Mouse (Mus musculus) 3T3-L1 (cell line): Measurements from ENCODE around the gene Ms4a5.
"Not testable (repeated sequence)": the region's sequence is repeated elsewhere in the genome, so short reads cannot be mapped to it uniquely, and the experiment has no call there.

ENCODE experiments used
- DNase-seq: peaks from one replicate; pipeline ENCODE4 v3.0.0-alpha.2; 2015; ENCODE audit warnings: low read depth, low spot score

The Ms4a5 gene

DNA sequence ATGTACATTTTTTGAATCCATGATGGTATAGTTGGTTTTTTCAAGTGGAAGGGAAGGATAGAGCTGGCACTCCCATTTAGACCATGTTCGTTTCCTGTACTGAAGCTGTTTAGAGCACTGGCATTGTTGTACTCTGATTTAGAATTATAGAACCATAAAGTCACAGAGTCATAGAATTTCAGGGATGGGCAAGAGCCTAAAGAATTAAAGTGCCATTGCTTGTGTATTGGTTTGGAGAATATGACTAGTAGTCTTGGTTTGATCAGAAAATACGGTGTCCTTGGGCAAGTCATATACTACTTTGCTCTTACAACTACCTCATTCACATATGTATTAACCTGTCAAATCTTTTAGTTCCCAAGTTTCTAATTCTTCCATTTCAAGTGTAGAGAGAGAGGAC is at the start of gene Ms4a5:
TSS of gene Ms4a5 (minus strand) at position 101 of the 400 bp plus-strand sequence.
- no peak for DNase-seq

DNA sequence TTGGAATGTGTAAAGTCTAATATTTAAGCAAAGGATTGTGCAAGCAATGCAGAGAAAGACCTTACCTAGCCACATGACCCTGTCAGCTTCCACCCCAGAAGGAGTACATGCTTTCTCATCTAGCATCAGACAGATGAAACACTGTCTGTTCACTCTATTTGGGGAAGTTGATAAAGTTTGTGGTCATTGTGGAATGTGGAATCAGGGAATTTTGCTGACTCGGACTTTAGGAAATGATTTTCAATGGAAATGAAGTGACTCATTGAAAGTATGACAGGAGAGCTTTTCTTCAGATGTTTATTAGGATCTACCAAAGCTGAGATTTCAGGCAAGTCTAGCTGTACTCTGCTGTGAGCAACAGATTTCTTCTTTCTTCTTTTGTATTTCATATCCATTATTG is 37.5 kb upstream of the Ms4a5 start:
- DNase-seq = peak; percentile 35

DNA sequence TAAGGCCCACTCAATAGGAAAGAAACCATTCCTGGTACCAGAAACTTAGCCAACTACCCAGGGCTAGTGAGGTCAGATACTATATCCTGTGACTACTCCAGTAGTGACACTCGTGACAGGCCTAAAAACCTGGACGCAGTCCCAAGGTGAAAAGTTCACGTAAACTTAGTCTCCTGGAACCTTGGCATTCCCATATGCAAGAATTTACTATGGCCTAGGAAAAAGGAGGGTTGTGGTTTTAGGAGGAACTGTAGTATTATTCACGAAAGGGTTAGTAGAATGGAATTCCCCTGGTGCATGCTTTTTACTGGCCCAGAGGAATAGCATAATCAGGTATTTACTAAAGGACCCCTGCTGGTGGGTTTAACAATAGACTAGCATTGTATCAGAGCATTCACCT is 33.1 kb upstream of the Ms4a5 start:
- DNase-seq = no peak

DNA sequence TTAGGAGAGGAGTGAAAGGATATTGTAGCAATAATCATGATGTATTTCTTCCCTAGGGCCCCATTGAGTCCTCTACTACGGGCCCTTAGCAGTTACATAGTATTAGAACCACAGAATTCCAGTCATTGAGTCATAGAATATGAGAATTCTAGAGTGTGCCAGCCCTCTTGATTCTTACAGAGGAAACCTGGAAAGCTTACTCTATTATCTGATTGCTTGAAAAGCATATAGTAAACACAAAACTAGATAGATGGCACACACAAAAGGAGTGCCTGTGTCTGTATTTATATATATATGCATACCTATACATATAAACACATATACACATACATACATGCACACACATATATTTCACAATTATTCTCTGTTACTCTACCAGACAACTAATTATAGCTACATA is 30.7 kb upstream of the Ms4a5 start, which contains the start of gene Ms4a14:
TSS of gene Ms4a14 (minus strand) at position 101 of the 400 bp plus-strand sequence.
- no peak for DNase-seq

DNA sequence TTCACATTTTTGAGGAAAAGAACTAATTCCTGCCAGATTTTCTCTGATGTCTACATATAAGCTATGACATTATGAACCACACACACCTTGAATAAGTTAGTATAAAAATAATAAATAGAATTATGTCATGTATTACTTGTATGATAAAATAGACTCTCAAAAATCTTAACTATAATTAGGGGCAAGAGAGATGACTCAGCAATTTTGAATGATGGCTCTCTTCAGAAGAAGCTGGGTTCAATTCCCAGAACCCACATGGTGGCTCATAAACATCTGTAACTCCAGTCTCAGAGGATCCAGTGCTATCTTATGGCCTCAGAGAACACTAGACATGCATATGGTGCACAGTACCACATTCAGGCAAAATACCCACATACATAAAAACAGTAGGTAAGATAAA is 25.2 kb upstream of the Ms4a5 start:
- no peak for DNase-seq

DNA sequence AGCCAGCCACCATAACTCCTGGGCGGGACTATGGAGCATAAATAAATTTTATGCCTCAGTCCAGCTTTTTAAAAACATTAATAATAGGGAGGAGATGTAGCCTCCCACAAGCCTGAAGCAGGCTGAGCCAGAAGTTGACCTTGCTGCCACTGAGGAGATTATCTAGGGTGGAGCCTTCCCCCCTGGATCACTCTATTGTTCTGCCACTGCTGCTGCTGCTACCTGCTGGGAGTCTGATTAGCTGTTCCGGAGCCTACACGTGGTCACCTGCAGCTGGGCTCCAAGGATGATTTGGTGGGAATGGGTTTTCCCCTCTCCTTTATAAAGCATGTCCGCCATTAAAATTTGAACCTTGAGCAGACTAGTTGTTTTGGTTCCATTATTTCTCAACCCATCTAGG is 15.9 kb upstream of the Ms4a5 start:
- DNase-seq = not testable (repeated sequence)

DNA sequence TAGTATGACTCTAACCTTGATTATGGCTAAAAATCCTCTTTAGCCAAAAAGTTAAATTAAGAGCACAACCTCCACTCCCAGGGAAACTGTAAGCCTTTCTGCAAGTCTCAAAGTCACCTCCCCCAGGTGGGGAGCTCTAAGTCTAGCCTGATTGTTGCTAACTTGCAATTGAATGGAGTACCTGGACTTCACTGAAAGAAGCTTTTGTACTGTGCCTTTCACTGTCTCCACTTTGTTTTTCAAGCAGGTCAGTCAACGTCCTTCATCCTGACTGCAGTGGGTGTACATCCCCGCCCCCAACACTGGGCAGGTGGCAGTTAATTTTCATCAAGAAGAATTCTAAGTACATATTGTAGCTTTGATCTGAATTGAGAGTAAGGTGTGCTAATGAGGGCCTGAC is 15.3 kb upstream of the Ms4a5 start:
- no peak for DNase-seq

DNA sequence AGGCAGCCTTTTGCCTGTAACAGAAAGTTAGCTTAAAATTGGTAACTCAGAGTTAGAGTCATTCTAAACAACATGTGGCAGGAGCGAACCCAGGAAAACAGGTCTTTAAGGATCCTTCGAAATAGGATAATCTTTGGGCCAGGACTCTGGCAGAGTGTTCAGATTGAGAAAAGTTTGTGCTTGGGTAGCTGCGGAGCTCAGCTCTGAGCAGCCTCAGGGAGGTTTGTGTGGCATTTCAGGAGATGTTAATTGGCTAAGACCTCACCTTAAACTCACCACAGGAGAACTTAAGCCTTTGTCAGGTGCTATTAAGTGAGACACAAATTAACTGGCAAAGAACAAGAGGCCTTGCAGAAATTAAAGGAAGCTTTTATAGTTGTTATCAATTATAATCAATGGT is 9.9 kb upstream of the Ms4a5 start:
- not testable (repeated sequence) for DNase-seq

DNA sequence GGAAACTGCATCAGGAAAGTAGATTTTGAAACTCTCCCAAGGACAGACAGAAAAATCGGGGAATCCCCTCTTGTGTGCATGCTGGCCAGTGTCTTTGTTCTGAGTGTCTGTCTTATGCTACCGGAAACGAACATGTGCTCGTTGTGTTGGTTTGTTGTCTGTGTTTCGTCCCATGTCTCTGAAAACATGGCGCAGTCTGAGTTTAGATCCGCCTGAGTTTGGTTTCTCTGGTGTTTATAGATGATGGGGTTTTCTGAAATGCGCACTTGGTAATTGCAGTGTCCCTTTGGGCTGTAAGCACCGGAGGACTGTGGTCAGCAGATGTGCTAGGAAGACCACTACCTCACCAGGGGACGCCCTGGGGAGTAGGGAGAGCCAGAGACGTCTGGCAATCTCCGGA is 9.3 kb upstream of the Ms4a5 start:
- DNase-seq = no peak

DNA sequence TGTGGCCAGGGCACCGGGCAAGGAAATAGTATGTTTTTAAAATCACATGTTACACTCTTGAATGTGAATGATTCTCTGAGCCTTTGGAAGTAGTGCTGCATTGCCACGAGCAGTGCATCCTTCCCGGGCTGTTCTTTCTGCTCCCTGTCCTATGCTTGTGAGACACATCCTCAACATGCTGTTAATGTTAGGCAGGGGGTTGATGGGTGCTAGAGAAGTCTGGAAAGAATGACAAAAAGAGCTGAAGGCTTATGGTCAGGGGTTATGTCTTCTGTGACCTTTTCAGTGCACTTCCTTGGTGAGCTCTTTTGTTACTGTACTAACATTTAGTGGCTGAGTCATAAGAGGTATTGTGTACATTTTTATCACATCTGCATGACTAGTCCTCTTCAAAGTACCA is 3.5 kb downstream of the Ms4a5 start:
- DNase-seq = no peak

DNA sequence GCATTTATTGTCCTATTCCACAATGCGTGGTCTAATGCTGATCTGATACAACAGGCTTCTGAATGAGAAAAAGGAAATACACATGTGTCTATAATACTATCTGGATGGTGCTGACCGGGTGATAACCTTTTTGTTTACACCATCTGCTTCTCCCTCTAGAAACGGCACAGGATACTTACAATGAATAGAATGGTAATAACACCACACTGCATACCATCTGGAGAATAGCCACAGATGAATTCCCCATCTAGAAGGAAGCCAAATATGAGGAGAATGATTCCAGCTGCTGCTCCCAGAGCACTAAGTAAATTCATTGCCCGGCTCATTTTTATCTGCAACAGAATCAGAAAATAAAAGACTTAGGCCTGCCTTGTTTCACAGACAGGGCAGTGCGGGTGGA is 7.2 kb downstream of the Ms4a5 start:
- DNase-seq = no peak

DNA sequence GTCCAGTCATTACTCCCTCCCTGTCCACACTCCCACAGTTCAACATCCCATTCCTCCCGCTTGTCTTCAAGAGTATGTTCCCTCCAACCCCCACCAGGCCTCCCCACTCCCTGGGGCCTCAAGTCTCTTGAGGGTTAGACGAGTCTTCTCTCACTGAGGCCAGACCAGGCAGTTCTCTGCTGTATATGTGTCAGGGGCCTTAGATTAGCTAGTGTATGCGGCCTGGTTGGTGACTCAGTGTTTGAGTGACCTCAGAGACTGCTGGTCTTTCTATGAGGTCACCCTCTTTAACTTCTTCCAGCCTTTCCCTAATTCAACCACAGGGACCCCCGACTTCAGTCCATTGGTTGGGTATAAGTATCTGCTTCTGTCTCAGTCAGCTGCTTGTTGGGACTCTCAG is 16.7 kb downstream of the Ms4a5 start:
- no peak for DNase-seq

DNA sequence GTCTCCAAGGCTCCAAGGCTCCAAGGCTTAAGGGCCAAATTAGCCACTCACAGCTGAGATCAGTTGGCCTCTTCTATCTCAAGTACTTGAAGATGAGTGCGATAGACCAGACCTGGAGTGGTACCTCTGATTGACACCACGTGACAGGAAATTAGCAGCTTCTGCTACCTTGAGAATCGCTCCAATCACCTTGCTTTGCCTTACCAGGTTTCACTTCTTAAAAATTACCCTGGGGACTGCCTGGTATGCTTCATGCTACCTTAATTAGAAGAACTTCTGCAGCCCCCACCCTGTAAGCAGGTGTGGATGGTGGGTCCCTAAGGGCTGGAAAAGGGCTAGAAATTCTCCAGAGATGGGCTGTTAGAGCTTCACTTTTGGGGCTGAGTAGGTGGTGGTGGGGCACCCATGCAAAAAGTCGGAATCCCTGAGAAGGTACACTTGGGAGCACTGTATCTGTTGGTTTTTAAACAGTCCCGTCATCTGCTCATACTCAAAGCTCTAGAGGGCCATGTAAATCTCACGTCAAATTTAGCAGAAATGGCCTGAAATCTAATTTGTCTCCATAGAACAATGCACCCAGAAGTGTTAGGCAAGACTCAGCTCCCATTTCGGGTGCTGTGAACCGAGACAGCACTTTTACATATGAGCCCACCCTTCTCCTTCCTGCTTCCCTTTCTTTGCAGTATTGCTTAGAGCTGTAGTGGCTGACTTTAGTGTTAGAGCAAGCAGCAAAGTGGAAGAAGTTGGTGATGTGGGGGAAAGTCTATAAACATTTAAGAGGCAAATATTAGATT is 17.4 kb downstream of the Ms4a5 start, which contains the start of gene Ms4a1:
TSS of gene Ms4a1 (minus strand) at position 190 of the 794 bp plus-strand sequence.
- no peak for DNase-seq

DNA sequence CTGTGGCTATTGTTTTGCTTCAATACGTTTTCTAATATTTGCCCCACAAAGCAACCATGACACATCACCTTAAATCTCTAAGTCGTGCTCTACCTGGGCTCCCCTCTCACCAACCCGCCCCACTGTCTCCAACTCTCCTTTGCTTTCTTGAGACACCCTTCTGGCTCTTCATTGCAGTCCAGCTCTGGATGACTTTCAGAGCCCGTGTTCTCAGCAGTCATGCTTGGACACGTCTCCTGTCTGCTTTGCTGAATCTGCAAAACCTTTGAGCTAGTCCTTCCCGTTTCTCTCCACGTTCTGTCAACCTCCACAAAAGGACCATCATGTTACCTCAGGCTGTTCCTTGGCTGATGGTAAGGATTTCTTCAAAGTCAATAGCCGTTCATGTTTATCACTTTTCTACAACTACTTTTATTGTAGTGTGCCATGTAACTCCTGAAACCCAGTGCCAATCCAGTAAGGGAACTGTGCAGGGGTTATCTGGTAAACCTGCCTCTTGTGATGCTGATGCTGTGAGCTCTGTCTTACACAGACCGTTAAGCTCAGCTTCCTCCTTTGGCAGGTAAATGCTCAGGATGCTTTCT is 19.0 kb downstream of the Ms4a5 start:
- no peak for DNase-seq

DNA sequence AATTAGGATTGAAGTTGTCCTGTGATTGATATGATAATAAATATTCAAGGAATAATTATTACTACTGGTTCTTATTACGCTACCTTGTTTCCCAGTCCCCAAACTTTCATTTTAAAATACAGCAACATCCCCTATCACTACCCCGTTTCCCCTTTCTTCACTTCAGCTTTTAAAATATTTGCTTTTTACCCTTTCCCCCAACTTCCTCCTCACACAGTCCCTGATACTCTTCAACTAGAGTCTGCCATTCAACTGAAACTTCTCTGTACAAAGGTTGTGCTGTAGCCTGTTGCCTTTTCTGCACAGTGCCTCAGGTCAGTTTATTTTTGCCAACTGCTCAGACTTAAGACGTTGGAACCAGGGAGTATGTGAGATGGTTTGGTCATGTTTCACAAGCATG is 20.1 kb downstream of the Ms4a5 start:
- DNase-seq = no peak

DNA sequence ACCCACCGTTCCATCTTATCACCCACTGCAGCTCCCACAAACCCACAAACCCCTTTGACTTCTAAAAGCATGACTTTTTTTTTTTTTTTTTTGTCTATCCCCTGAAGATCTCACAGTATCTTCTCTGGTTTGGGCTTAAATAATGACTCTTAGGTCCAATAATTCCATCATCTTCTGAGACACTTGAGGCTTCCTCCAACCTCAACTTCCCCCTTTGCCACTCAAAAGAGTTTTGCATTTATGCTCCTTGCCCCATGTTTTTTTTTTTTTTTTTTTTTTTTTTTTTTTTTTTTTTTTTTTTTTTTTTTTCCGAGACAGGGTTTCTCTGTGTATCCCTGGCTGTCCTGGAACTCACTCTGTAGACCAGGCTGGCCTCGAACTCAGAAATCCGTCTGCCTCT is 20.7 kb downstream of the Ms4a5 start:
- not testable (repeated sequence) for DNase-seq

DNA sequence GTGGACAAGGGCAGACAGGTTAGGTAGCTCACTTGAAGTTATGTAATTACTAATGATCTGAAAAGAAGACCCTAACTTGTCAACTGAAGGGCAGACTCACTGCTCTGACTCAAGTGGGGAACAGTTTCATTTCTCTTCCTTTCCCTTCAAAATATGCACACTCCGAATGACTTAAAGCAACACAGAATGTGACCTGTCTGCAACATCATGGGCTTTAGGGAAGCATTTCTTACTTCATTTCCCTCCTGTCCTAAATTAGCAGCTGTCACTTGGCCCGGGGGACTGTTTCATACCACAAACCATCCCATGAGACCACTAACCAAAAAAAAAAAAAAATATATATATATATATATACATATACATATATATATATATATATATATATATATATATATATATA is 22.2 kb downstream of the Ms4a5 start:
- DNase-seq = no peak

DNA sequence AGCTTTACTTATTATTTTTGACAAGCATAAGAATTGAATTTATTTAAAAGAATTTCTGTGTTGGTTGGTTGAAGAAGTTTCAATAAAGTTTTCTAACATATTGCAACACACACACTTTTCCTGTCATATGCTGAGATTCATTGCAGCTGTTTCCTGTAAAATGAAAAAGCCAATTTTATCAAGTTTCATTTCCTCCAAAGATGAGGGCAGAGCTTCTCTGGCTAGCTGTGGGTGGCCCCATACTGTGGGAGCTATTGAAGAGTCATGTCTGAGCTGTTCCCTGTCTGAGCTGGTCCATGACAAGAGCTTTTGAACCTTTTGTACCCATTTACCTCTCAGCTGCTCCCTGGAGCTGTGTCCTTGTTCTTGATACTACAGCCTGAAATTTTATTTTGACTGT is 39.4 kb downstream of the Ms4a5 start:
- DNase-seq = no peak

DNA sequence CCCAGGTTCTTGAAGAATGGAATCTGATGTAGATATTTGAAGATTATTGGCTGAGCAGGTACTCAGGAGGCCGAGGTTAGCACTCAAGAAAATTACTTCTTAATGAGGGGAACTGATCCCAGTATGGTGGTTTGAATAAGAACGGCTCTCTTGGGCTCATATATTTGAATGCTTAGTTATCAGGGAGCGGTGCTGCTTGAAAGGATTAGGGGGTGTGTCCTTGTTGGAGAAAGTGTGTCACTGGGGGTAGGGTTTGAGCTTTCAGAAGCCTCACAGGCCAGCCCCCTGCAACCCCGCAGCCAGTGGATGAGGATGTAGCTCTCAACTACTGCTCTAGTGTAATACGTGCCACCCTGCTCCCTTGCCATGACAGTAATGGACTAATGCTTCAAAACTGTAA is 41.1 kb downstream of the Ms4a5 start:
- DNase-seq = no peak

DNA sequence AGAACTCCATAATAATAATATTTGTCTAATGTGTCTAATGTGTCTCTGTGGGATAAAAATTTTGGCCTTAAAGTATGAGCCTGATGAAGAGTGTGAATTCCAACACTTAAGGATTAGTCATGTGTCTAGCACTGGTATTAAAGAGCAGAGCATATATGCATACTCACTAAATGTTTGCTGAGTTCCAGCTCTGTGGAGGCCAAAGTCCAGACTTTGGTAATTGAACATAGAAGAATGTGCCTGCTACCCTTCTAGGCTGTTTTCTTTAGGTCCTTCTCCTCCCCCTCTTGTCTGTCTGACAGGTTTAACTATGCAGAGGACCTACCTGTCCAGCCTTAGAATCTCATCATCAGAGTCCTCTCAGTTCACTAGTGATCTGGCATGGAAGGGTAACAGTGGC is 47.9 kb downstream of the Ms4a5 start:
- DNase-seq = no peak

DNA sequence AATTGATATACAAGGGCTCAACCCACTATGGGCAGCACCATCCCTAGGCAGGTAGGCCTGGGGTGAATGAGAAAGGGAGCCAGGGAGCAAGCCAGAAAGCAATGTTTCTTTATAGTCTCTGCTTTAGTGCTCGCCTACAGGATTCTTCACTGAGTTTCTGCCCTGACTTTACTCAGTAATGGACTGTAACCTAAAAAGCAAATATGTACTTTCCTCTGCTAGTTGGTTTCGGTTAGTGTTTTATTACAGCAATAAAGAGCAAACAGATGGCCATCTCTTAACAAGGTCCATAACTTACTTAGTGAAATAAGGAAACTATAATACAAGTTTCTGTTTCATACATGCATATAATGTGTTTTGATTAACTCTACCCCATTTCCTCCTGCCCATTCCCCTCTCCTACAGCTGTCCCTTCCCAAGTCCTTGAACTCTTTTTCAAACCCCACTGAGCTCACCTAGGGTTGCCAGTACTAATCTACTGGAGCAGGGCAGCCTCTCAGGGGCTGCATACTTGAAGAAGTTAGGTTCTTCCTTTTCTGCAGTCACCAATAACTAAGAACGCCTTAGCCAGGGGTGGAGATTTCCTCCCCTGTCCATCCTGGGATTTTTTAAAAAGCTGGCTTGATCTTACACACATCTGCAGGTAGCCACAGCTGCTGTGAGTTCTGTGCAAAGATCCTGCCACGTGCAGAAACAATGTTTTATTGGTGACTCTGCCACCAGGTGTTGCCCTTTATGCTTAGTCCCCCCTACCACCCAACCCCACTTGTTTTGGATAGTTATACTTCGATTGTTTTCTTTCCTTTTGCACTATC is 48.5 kb downstream of the Ms4a5 start:
- no peak for DNase-seq

DNA sequence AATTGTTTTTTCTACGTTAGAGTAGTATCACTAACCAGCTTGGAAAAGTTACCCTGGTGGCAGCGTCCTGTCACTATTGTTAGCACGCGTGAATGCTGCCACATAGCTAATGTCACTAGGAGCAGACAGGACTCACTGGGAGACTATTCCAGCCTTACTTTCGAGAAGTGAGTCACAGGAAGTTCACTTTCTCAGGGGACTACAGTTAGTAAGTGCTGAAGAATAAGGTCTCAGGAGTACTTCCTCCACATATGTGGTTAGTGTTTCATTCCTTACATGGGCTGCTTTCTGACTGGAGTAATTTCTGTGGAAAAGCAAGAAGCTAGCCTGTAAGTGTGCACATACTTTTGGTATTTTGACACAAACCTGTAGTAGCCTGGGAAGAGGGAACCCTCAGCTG is 49.4 kb downstream of the Ms4a5 start:
- peak; percentile 31 for DNase-seq

DNA sequence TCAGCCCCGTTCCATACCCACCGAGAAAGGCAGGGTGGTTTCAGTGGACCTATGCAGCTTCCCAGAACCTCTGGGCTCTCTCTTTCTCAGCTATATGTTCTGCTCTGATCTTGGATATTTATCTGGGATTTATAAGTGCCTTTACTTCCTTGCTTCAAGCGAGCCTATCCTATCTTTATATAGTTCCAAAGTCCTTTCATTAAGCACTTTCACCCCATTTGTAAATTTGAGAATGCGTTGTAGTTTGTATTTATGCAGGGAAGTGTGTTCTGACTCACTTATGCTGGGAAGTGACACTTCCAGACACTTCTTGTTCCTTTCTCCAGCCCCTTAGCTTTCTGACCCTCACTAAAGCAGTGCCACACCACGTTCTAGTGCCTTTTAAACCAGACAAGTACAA is 51.3 kb downstream of the Ms4a5 start, which contains the start of gene Ms4a12:
TSS of gene Ms4a12 (minus strand) at position 101 of the 400 bp plus-strand sequence.
- no peak for DNase-seq
